Mouse (Mus musculus) embryonic fibroblast, embryonic 13.5 days (primary cell): ENCODE measurements at regions not wholly inside any gene's neighbourhood (a gene's known extent, or its start where the extent isn't known, plus 50 kb on each side); places are given as distances from the start of the nearest gene placed in this dataset.

Source experiments
- CTCF ChIP-seq: IDR thresholded peaks from 2 replicates; pipeline ENCODE4 v1.5.1; 2011; ENCODE audit warnings: mild to moderate bottlenecking, control low read depth, low read length, moderate library complexity, borderline replicate concordance; ENCODE audit not compliant: insufficient read depth
- POLR2A ChIP-seq: IDR thresholded peaks from 2 replicates; pipeline ENCODE4 v1.6.1; 2011; ENCODE audit warnings: low read depth, mild to moderate bottlenecking, control low read depth, low read length, moderate library complexity

- no peak for TF ChIP-seq CTCF
- TF ChIP-seq POLR2A = no peak
Observed at GRCm38 (mm10) chr14:72027362-72028020, 464.1 kb downstream of the Gm9195 start.
